8 mouse cellular contexts compared by ENCODE assay signal in the genomic region with DNA sequence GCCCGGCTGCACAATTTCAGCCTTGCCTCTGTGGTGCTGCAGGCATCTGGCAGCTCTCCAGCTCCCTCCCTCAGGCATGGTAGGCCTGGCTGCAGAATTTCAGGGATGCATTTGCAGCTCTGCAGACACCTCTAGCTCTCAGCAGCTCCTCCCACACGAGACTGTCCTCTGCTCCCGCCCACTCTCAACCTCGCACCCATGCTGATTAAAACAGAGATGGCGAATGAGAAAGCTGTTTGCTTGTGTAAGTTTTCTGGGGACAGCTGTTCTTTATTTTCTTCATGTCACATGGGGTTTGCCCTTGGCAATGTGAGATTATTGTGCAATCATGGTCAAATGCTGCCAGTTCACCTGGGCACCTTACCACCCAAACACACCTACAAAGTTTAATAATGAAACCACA.
DNase-seq lines count a peak whose midpoint lies in the region; ATAC-seq and TF ChIP-seq lines count a peak whose summit lies in the region.

No protein-coding gene starts in this region.

- H3K9ac ChIP-seq in intestine, embryonic 15.5 days: no peak overlapping the region
- no peak overlapping the region for H3K9ac ChIP-seq in intestine, embryonic 16.5 days (ENCODE audit: low read depth, low read length)
- H3K9ac ChIP-seq in kidney, postnatal 0 days (ENCODE audit: low read depth, low read length): no peak overlapping the region

- no peaks in the 10 kb centered on the region for H3K27me3 ChIP-seq in intestine, embryonic 15.5 days (replicated peaks)
- H3K27me3 ChIP-seq in intestine, embryonic 16.5 days (replicated peaks; ENCODE audit: control insufficient read depth, insufficient read depth, low read length): no peaks in the 10 kb centered on the region
- H3K27me3 ChIP-seq in kidney, postnatal 0 days (ENCODE audit: insufficient read depth, low read length): no peaks in the 10 kb centered on the region

- 34% methylated on average over 5 of the region's 5 CpGs for WGBS in intestine, embryonic 15.5 days
- WGBS in intestine, embryonic 16.5 days: 30% methylated on average over 5 of the region's 5 CpGs
- WGBS in kidney, postnatal 0 days: 20% methylated on average over 5 of the region's 5 CpGs

- H3K27ac ChIP-seq in intestine, embryonic 15.5 days: no peak overlapping the region
- no peak overlapping the region for H3K27ac ChIP-seq in intestine, embryonic 16.5 days (ENCODE audit: low read length)
- no peak overlapping the region for H3K27ac ChIP-seq in kidney, postnatal 0 days

- no peaks in the 10 kb centered on the region for H3K9me3 ChIP-seq in intestine, embryonic 15.5 days
- no peaks in the 10 kb centered on the region for H3K9me3 ChIP-seq in intestine, embryonic 16.5 days (ENCODE audit: control insufficient read depth, low read length)
- no peaks in the 10 kb centered on the region for H3K9me3 ChIP-seq in kidney, postnatal 0 days (replicated peaks; ENCODE audit: low read length)

- peaks cover 4% of the 10 kb centered on the region; the same call in 1 of the 2 replicates for H3K36me3 ChIP-seq in intestine, embryonic 15.5 days
- H3K36me3 ChIP-seq in intestine, embryonic 16.5 days (ENCODE audit: control insufficient read depth, insufficient read depth, low read length): peaks cover 9% of the 10 kb centered on the region; the same call in 1 of the 2 replicates
- H3K36me3 ChIP-seq in kidney, postnatal 0 days (ENCODE audit: insufficient read depth, low read length): 0 out of 2 replicates have a peak, but pooled peaks cover 15% of the 10 kb centered on the region

- TF ChIP-seq CTCF in brain, embryonic 14.5 days (IDR thresholded peaks at IDR 0.05; ENCODE audit: borderline replicate concordance, extremely low read depth, insufficient read depth, insufficient read length): no peak
- no peak for TF ChIP-seq CTCF in kidney, postnatal 0 days (IDR thresholded peaks at IDR 0.05; ENCODE audit: low read depth)

- ATAC-seq in intestine, embryonic 15.5 days: 0 out of 2 replicates have a peak, but pooled peaks have one; percentile 20
- no peak for ATAC-seq in intestine, embryonic 16.5 days
- no peak for ATAC-seq in kidney, postnatal 0 days (replicated peaks; ENCODE audit: low FRiP score, low read depth)
- ATAC-seq in inflammation-experienced regulatory T-cells, adult 6 months: no peak

- no peak overlapping the region for H3K4me3 ChIP-seq in intestine, embryonic 15.5 days (replicated peaks)
- H3K4me3 ChIP-seq in intestine, embryonic 16.5 days (ENCODE audit: low read length): no peak overlapping the region
- no peak overlapping the region for H3K4me3 ChIP-seq in kidney, postnatal 0 days (replicated peaks; ENCODE audit: low read depth, low read length)

- peak; percentile 83 for DNase-seq in brain, embryonic 14.5 days (ENCODE audit: low read depth)
- peak; percentile 47 for DNase-seq in gonadal fat pad, adult 2 months (ENCODE audit: low read depth)
- DNase-seq in kidney, postnatal 0 days (ENCODE audit: low spot score): peak; percentile 15
- peak; percentile 13 for DNase-seq in mesoderm, embryonic 11.5 days (ENCODE audit: low read depth, low spot score)
- DNase-seq in thymus, postnatal 10 days (ENCODE audit: low spot score in 2 of 2): no peak

- no peak overlapping the region for H3K4me2 ChIP-seq in intestine, embryonic 15.5 days (replicated peaks)
- no peak overlapping the region for H3K4me2 ChIP-seq in intestine, embryonic 16.5 days (ENCODE audit: low read depth, low read length)
- H3K4me2 ChIP-seq in kidney, postnatal 0 days (ENCODE audit: low read length): no peak overlapping the region

- no peaks in the 10 kb centered on the region for H3K4me1 ChIP-seq in intestine, embryonic 15.5 days (replicated peaks)
- peaks cover 6% of the 10 kb centered on the region; the same call in 1 of the 2 replicates for H3K4me1 ChIP-seq in intestine, embryonic 16.5 days (ENCODE audit: control insufficient read depth, insufficient read depth, low read length)
- no peaks in the 10 kb centered on the region for H3K4me1 ChIP-seq in kidney, postnatal 0 days (replicated peaks; ENCODE audit: insufficient read depth, low read length)

- no peak for TF ChIP-seq POLR2A in brain, embryonic 14.5 days (IDR thresholded peaks at IDR 0.05; ENCODE audit: borderline replicate concordance, extremely low read depth, insufficient read depth, insufficient read length, poor library complexity, severe bottlenecking)

Comparison
In these comparisons a context has a peak if more than half of its experiments do, and no peak if none do; other contexts are left out.
1. DNase-seq: peak in brain, embryonic 14.5 days (single experiment), gonadal fat pad, adult 2 months (single experiment), kidney, postnatal 0 days (single experiment) and mesoderm, embryonic 11.5 days (single experiment); none in thymus, postnatal 10 days (0 of 2).